Comparison of ENCODE assay signal across 8 mouse cellular contexts in genomic region chr3:153911882-153912440, GRCm38 (mm10). TPM values are rescaled to one million over a fixed set of nuclear protein-coding genes. Genes with fewer than 3 reads are reported as not detected.
DNase-seq lines count a peak whose midpoint lies in the region; ATAC-seq and TF ChIP-seq lines count a peak whose summit lies in the region.

No protein-coding gene starts in this region.

- H3K4me1 ChIP-seq in cerebellum, adult 2 months (ENCODE audit: control insufficient read depth, insufficient read depth, low read length), result peaks cover 3% of the 10 kb centered on the region; the same call in 1 of the 2 replicates
- peaks cover 2% of the 10 kb centered on the region for H3K4me1 ChIP-seq in spleen, adult 2 months (ENCODE audit: control insufficient read depth, insufficient read depth, insufficient read length)
- H3K4me1 ChIP-seq in limb, embryonic 13.5 days, result peaks cover 48% of the 10 kb centered on the region
- peaks cover 41% of the 10 kb centered on the region for H3K4me1 ChIP-seq in stomach, embryonic 16.5 days (ENCODE audit: control insufficient read depth, insufficient read depth, low read length)

- TF ChIP-seq CTCF in cerebellum, adult 2 months (IDR thresholded peaks at IDR 0.05; ENCODE audit: borderline replicate concordance, insufficient read depth, low read depth, low read length), result no peak
- TF ChIP-seq CTCF in spleen, adult 2 months (IDR thresholded peaks at IDR 0.05; ENCODE audit: extremely low read depth, insufficient read depth, insufficient read length, insufficient replicate concordance), result no peak

- ATAC-seq in limb, embryonic 13.5 days (ENCODE audit: low FRiP score, low read depth), result no peak
- ATAC-seq in stomach, embryonic 16.5 days (ENCODE audit: insufficient read depth, low FRiP score), result no peak
- ATAC-seq in inflammation-experienced regulatory T-cells, adult 6 months, result no peak

- H3K9me3 ChIP-seq in limb, embryonic 13.5 days, result no peaks in the 10 kb centered on the region
- no peaks in the 10 kb centered on the region for H3K9me3 ChIP-seq in stomach, embryonic 16.5 days (replicated peaks; ENCODE audit: control insufficient read depth, low read length)

- peaks cover 28% of the 10 kb centered on the region for H3K36me3 ChIP-seq in spleen, adult 2 months (ENCODE audit: control insufficient read depth, insufficient read depth, low read length)
- H3K36me3 ChIP-seq in limb, embryonic 13.5 days, result peaks cover 43% of the 10 kb centered on the region
- H3K36me3 ChIP-seq in stomach, embryonic 16.5 days (ENCODE audit: control insufficient read depth, insufficient read depth, low read length), result peaks cover 30% of the 10 kb centered on the region

- no peak for TF ChIP-seq POLR2A in cerebellum, adult 2 months (IDR thresholded peaks at IDR 0.05; ENCODE audit: borderline replicate concordance, insufficient read depth, low read length)
- TF ChIP-seq POLR2A in spleen, adult 2 months (IDR thresholded peaks at IDR 0.05; ENCODE audit: low read depth, low read length), result no peak

- no peaks in the 10 kb centered on the region for H3K27me3 ChIP-seq in cerebellum, adult 2 months (ENCODE audit: control insufficient read depth, insufficient read depth, low read length)
- H3K27me3 ChIP-seq in spleen, adult 2 months (ENCODE audit: control insufficient read depth, insufficient read depth, low read length), result no peaks in the 10 kb centered on the region
- H3K27me3 ChIP-seq in limb, embryonic 13.5 days, result no peaks in the 10 kb centered on the region
- no peaks in the 10 kb centered on the region for H3K27me3 ChIP-seq in stomach, embryonic 16.5 days (ENCODE audit: control insufficient read depth, insufficient read depth, low read length)

- no peak for DNase-seq in cerebellum, adult 2 months
- DNase-seq in cerebellum, adult 11 months, result no peak
- no peak for DNase-seq in spleen, adult 2 months (ENCODE audit: low read depth in 1 of 2, low spot score in 2 of 2)
- no peak for DNase-seq in spleen, adult 18-20 months
- no peak for DNase-seq in embryo, embryonic 10 days (ENCODE audit: low spot score)

- H3K27ac ChIP-seq in cerebellum, adult 2 months (ENCODE audit: insufficient read depth, low read length), result peak overlapping the region; percentile 77; the same call in 1 of the 2 replicates
- no peak overlapping the region for H3K27ac ChIP-seq in spleen, adult 2 months (ENCODE audit: insufficient read depth, low read length)
- 0 out of 2 replicates have a peak overlapping the region, but pooled peaks have one; percentile 83 for H3K27ac ChIP-seq in limb, embryonic 13.5 days
- peak overlapping the region; percentile 93 for H3K27ac ChIP-seq in stomach, embryonic 16.5 days (ENCODE audit: low read length)

- peak overlapping the region; percentile 97 for H3K9ac ChIP-seq in limb, embryonic 13.5 days
- peak overlapping the region; percentile 97 for H3K9ac ChIP-seq in stomach, embryonic 16.5 days (ENCODE audit: low read length)

- H3K4me2 ChIP-seq in limb, embryonic 13.5 days (replicated peaks), result peak overlapping the region; percentile 87
- peak overlapping the region; percentile 96 for H3K4me2 ChIP-seq in stomach, embryonic 16.5 days (ENCODE audit: low read depth, low read length)

- WGBS in cerebellum, adult 2 months, result 2% methylated on average over 12 of the region's 12 CpGs
- 4% methylated on average over 12 of the region's 12 CpGs for whole genome bisulfite sequencing in spleen, adult 2 months
- WGBS in limb, embryonic 13.5 days, result 4% methylated on average over 12 of the region's 12 CpGs
- WGBS in stomach, embryonic 16.5 days, result 2% methylated on average over 12 of the region's 12 CpGs

- H3K4me3 ChIP-seq in cerebellum, adult 2 months (replicated peaks; ENCODE audit: insufficient read depth, low read depth, low read length), result peak overlapping the region; percentile 79
- peak overlapping the region; percentile 95 for H3K4me3 ChIP-seq in spleen, adult 2 months (ENCODE audit: extremely low read depth, insufficient read depth, insufficient read length)
- peak overlapping the region; percentile 89 for H3K4me3 ChIP-seq in limb, embryonic 13.5 days
- H3K4me3 ChIP-seq in stomach, embryonic 16.5 days (replicated peaks; ENCODE audit: low read length), result peak overlapping the region; percentile 98

RNA-seq across cellular contexts. Expression of gene Rabggtb, which starts 0.8 kb away (rescaled TPM):
- 89.2 and 95.7 TPM in 2 replicates for polyA plus RNA-seq in cerebellum, adult 2 months (2012; rRNA removed)
- 26.2 and 28.2 TPM in 2 replicates for polyA plus RNA-seq in spleen, adult 2 months (2012; rRNA removed)
- 41.5 and 46.7 TPM in 2 replicates for polyA plus RNA-seq in limb, embryonic 13.5 days (2015; fragmentation: Nextera tagmentation; extraction: Ambion mirVana)
- polyA plus RNA-seq in stomach, embryonic 16.5 days (2015; fragmentation: Nextera tagmentation; extraction: Ambion mirVana), result 47.4 and 48.9 TPM in 2 replicates
- 10 to 100 TPM; 39.3 to 47.9 (median 45.2) TPM for polyA plus RNA-seq in inflammation-experienced regulatory T-cells, adult 6 months (2017; shearing (Covaris generic))

RNA-seq across cellular contexts. Expression of gene Msh4, which starts 6.0 kb away (rescaled TPM):
- 0.10 and 0.11 TPM in 2 replicates for polyA plus RNA-seq in cerebellum, adult 2 months (2012; rRNA removed)
- polyA plus RNA-seq in spleen, adult 2 months (2012; rRNA removed), result 0.02 and 0.04 TPM in 2 replicates
- 0.13 and 0.22 TPM in 2 replicates for polyA plus RNA-seq in limb, embryonic 13.5 days (2015; fragmentation: Nextera tagmentation; extraction: Ambion mirVana)
- not detected in 2 replicates for polyA plus RNA-seq in stomach, embryonic 16.5 days (2015; fragmentation: Nextera tagmentation; extraction: Ambion mirVana)
- polyA plus RNA-seq in inflammation-experienced regulatory T-cells, adult 6 months (2017; shearing (Covaris generic)), result under 1 TPM in 1 of 3 experiments, not detected in 2; 0.19 TPM

RNA-seq across cellular contexts. Expression of gene Acadm, which starts 32.5 kb away (rescaled TPM):
- 58.4 and 59.4 TPM in 2 replicates for polyA plus RNA-seq in cerebellum, adult 2 months (2012; rRNA removed)
- polyA plus RNA-seq in spleen, adult 2 months (2012; rRNA removed), result 14.9 and 15.4 TPM in 2 replicates
- polyA plus RNA-seq in limb, embryonic 13.5 days (2015; fragmentation: Nextera tagmentation; extraction: Ambion mirVana), result 57.6 and 61.5 TPM in 2 replicates
- polyA plus RNA-seq in stomach, embryonic 16.5 days (2015; fragmentation: Nextera tagmentation; extraction: Ambion mirVana), result 106 and 112 TPM in 2 replicates
- polyA plus RNA-seq in inflammation-experienced regulatory T-cells, adult 6 months (2017; shearing (Covaris generic)), result 10 to 100 TPM; 23.7 to 43.7 (median 40.4) TPM
